Mouse (Mus musculus) liver, adult 2 months (tissue): ENCODE results near the gene Scn4a.

Experiments used
- CTCF ChIP-seq: fragments of 200-500 bp; IDR thresholded peaks from 2 replicates; pipeline ENCODE4 v1.5.1; 2011; ENCODE audit warnings: low read depth, low read length, control low read depth
- POLR2A ChIP-seq: fragments of 200-500 bp; IDR thresholded peaks from 2 replicates; pipeline ENCODE4 v1.6.1; 2011; ENCODE audit warnings: low read length, control low read depth; ENCODE audit not compliant: insufficient read depth; ENCODE audit errors: extremely low read depth

- TF ChIP-seq CTCF (no peak), POLR2A (no peak)
These were observed 62.7 kb downstream of the Scn4a start for GRCm38 (mm10) chr11:106290376-106290775.
